Mouse (Mus musculus): ENCODE data around the gene Ccdc85b. TPM values are rescaled to one million over a fixed set of nuclear protein-coding genes. Genes with fewer than 3 reads are reported as not detected.

Ccdc85b gene
- total RNA-seq, 2 experiments from 2014 or later: 0.80 to 1.7 TPM

- no peak for ATAC-seq (ENCODE audit: poor library complexity, severe bottlenecking)
Measured at GRCm38 (mm10) chr19:5483386-5484359, 26.0 kb upstream of the Ccdc85b start.

- no peak for ATAC-seq (ENCODE audit: poor library complexity, severe bottlenecking)
Measured at GRCm38 (mm10) chr19:5481398-5481797, 23.7 kb upstream of the Ccdc85b start.

GRCm38 (mm10) chr19:5480016-5480415, 22.3 kb upstream of the Ccdc85b start:
- ATAC-seq (ENCODE audit: poor library complexity, severe bottlenecking): no peak

GRCm38 (mm10) chr19:5477668-5478300, 20.1 kb upstream of the Ccdc85b start:
- ATAC-seq (ENCODE audit: poor library complexity, severe bottlenecking): no peak

GRCm38 (mm10) chr19:5477004-5477667, 19.4 kb upstream of the Ccdc85b start:
- ATAC-seq (ENCODE audit: poor library complexity, severe bottlenecking): no peak

GRCm38 (mm10) chr19:5475069-5475714, 17.5 kb upstream of the Ccdc85b start:
- no peak for ATAC-seq (ENCODE audit: poor library complexity, severe bottlenecking)

- no peak for ATAC-seq (ENCODE audit: poor library complexity, severe bottlenecking)
Measured at GRCm38 (mm10) chr19:5474281-5475068, 16.8 kb upstream of the Ccdc85b start.

GRCm38 (mm10) chr19:5473720-5474119, 16.0 kb upstream of the Ccdc85b start, which contains the start of gene Efemp2:
Gene Efemp2 (plus strand): TSS chr19:5473954.
- peak; percentile 75 for ATAC-seq (ENCODE audit: poor library complexity, severe bottlenecking)

- no peak for ATAC-seq (ENCODE audit: poor library complexity, severe bottlenecking)
Measured at GRCm38 (mm10) chr19:5472857-5473256, 15.2 kb upstream of the Ccdc85b start.

- no peak for ATAC-seq (ENCODE audit: poor library complexity, severe bottlenecking)
Measured at GRCm38 (mm10) chr19:5471846-5472245, 14.2 kb upstream of the Ccdc85b start.

GRCm38 (mm10) chr19:5468374-5468773, 10.7 kb upstream of the Ccdc85b start, which contains the start of gene Ctsw:
Gene Ctsw (minus strand): TSS chr19:5468507.
- ATAC-seq (ENCODE audit: poor library complexity, severe bottlenecking): no peak

GRCm38 (mm10) chr19:5466916-5467500, 9.3 kb upstream of the Ccdc85b start:
- ATAC-seq (ENCODE audit: poor library complexity, severe bottlenecking): peak; percentile 43; the same call in 1 of the 2 replicates

- no peak for ATAC-seq (ENCODE audit: poor library complexity, severe bottlenecking)
Measured at GRCm38 (mm10) chr19:5465037-5465436, 7.3 kb upstream of the Ccdc85b start.

GRCm38 (mm10) chr19:5463791-5464562, 6.3 kb upstream of the Ccdc85b start:
- no peak for ATAC-seq (ENCODE audit: poor library complexity, severe bottlenecking)

GRCm38 (mm10) chr19:5463212-5463611, 5.5 kb upstream of the Ccdc85b start:
- no peak for ATAC-seq (ENCODE audit: poor library complexity, severe bottlenecking)

GRCm38 (mm10) chr19:5461411-5461810, 3.7 kb upstream of the Ccdc85b start:
- ATAC-seq (ENCODE audit: poor library complexity, severe bottlenecking): no peak

- peak; percentile 81 for ATAC-seq (ENCODE audit: poor library complexity, severe bottlenecking)
Measured at GRCm38 (mm10) chr19:5460465-5460911, 2.8 kb upstream of the Ccdc85b start, which contains the start of gene Fibp. Gene Fibp (plus strand): TSS chr19:5460615.

GRCm38 (mm10) chr19:5459896-5460295, 2.2 kb upstream of the Ccdc85b start:
- ATAC-seq (ENCODE audit: poor library complexity, severe bottlenecking): no peak

- ATAC-seq (ENCODE audit: poor library complexity, severe bottlenecking): no peak
Measured at GRCm38 (mm10) chr19:5459019-5459418, 1.3 kb upstream of the Ccdc85b start.

All from megakaryocyte, adult 5-6 weeks (primary cell).